Mouse (Mus musculus): ENCODE data around the gene Klkb1. TPM values are rescaled to one million over a fixed set of nuclear protein-coding genes. Genes with fewer than 3 reads are reported as not detected.

Klkb1 gene
- polyA plus RNA-seq, 1 experiment from 2014 or later = not detected

- Histone ChIP-seq H3K4me3 (replicated peaks; ENCODE audit: low read depth, low read length) (no peak overlapping the region), H3K4me1 (ENCODE audit: control insufficient read depth, insufficient read depth, low read length) (no peaks in the 10 kb centered on the region), H3K36me3 (ENCODE audit: control insufficient read depth, insufficient read depth, low read length) (no peaks in the 10 kb centered on the region), H3K4me2 (ENCODE audit: low read length) (no peak overlapping the region), H3K27ac (replicated peaks; ENCODE audit: low read depth, low read length) (no peak overlapping the region), H3K27me3 (ENCODE audit: control insufficient read depth, insufficient read depth, low read length) (no peaks in the 10 kb centered on the region), H3K9ac (replicated peaks; ENCODE audit: low read length) (no peak overlapping the region), H3K9me3 (ENCODE audit: control insufficient read depth, low read length) (peaks cover 3% of the 10 kb centered on the region; the same call in 1 of the 2 replicates)
- ATAC-seq (ENCODE audit: low FRiP score, low TSS enrichment) = no peak
- WGBS = 88% methylated on average over 3 of the region's 3 CpGs
- DNase-seq = no peak
Observed at GRCm38 (mm10) chr8:45262851-45263250, 31.8 kb downstream of the Klkb1 start.

GRCm38 (mm10) chr8:45261920-45262319, 32.7 kb downstream of the Klkb1 start, which contains the start of gene F11:
Gene F11 (minus strand): TSS chr8:45262031.
- H3K4me1 ChIP-seq (ENCODE audit: control insufficient read depth, insufficient read depth, low read length) = no peaks in the 10 kb centered on the region
- WGBS = 91% methylated on average over 10 of the region's 10 CpGs
- H3K4me2 ChIP-seq (ENCODE audit: low read length) = no peak within 1 kb of the TSS
- no peaks in the 10 kb centered on the region for H3K27me3 ChIP-seq (ENCODE audit: control insufficient read depth, insufficient read depth, low read length)
- DNase-seq (no peak), ATAC-seq (ENCODE audit: low FRiP score, low TSS enrichment) (no peak)
- peaks cover 3% of the 10 kb centered on the region; the same call in 1 of the 2 replicates for H3K9me3 ChIP-seq (ENCODE audit: control insufficient read depth, low read length)
- H3K36me3 ChIP-seq (ENCODE audit: control insufficient read depth, insufficient read depth, low read length) = no peaks in the 10 kb centered on the region
- H3K9ac ChIP-seq (replicated peaks; ENCODE audit: low read length) = no peak within 1 kb of the TSS
- no peak within 1 kb of the TSS for H3K27ac ChIP-seq (replicated peaks; ENCODE audit: low read depth, low read length)
- no peak within 1 kb of the TSS for H3K4me3 ChIP-seq (replicated peaks; ENCODE audit: low read depth, low read length)

DNA sequence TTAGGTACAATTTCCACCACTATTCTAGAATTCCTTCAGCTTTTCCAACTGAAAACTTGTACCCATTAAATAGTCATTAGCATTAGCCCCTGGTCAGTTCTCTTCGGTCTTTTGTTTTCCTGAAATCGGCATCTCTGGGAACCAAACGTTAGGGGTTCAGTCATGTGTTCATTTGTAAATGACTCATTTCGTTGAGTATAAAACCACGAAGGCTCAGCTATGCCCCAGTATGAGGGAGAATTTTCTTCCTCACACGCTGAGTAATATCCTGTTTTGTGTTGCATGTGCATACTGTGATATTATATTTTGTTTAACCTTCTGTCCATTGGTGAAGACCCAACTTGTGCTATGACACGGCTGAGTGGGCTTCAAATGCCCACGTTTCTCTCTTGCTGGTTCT, 36.2 kb downstream of the Klkb1 start:
- Histone ChIP-seq H3K27me3 (ENCODE audit: control insufficient read depth, insufficient read depth, low read length) (no peaks in the 10 kb centered on the region), H3K4me2 (ENCODE audit: low read length) (no peak overlapping the region), H3K27ac (replicated peaks; ENCODE audit: low read depth, low read length) (no peak overlapping the region), H3K9me3 (ENCODE audit: control insufficient read depth, low read length) (no peaks in the 10 kb centered on the region), H3K4me3 (replicated peaks; ENCODE audit: low read depth, low read length) (no peak overlapping the region), H3K36me3 (ENCODE audit: control insufficient read depth, insufficient read depth, low read length) (no peaks in the 10 kb centered on the region), H3K9ac (replicated peaks; ENCODE audit: low read length) (no peak overlapping the region), H3K4me1 (ENCODE audit: control insufficient read depth, insufficient read depth, low read length) (no peaks in the 10 kb centered on the region)
- no peak for DNase-seq
- WGBS = 82% methylated on average over 8 of the region's 8 CpGs
- ATAC-seq (ENCODE audit: low FRiP score, low TSS enrichment) = no peak

DNA sequence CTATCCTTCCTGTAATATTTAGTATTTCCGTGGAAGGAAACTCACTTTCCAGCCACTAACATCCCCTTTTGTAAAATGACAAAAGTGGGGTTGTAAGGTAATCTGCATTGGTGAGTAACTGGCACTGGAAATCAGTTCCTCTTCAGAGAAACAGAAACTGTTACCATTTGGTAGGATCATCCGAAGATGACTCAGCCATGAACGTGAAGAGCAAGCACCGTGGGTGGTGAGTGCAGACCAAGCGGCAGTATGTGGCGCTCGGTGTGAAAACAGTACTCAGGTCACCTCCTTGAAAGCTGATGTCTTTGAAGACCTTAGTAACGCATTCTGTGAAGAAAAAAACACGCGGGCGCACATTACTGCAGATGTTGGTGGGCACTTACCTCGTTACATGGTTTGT, 39.6 kb downstream of the Klkb1 start:
- Histone ChIP-seq H3K9ac (replicated peaks; ENCODE audit: low read length) (no peak overlapping the region), H3K4me1 (ENCODE audit: control insufficient read depth, insufficient read depth, low read length) (no peaks in the 10 kb centered on the region), H3K27me3 (ENCODE audit: control insufficient read depth, insufficient read depth, low read length) (no peaks in the 10 kb centered on the region), H3K9me3 (ENCODE audit: control insufficient read depth, low read length) (no peaks in the 10 kb centered on the region), H3K27ac (replicated peaks; ENCODE audit: low read depth, low read length) (no peak overlapping the region), H3K4me2 (ENCODE audit: low read length) (no peak overlapping the region), H3K36me3 (ENCODE audit: control insufficient read depth, insufficient read depth, low read length) (no peaks in the 10 kb centered on the region), H3K4me3 (replicated peaks; ENCODE audit: low read depth, low read length) (no peak overlapping the region)
- WGBS = 89% methylated on average over 12 of the region's 12 CpGs
- DNase-seq (no peak), ATAC-seq (ENCODE audit: low FRiP score, low TSS enrichment) (no peak)

DNA sequence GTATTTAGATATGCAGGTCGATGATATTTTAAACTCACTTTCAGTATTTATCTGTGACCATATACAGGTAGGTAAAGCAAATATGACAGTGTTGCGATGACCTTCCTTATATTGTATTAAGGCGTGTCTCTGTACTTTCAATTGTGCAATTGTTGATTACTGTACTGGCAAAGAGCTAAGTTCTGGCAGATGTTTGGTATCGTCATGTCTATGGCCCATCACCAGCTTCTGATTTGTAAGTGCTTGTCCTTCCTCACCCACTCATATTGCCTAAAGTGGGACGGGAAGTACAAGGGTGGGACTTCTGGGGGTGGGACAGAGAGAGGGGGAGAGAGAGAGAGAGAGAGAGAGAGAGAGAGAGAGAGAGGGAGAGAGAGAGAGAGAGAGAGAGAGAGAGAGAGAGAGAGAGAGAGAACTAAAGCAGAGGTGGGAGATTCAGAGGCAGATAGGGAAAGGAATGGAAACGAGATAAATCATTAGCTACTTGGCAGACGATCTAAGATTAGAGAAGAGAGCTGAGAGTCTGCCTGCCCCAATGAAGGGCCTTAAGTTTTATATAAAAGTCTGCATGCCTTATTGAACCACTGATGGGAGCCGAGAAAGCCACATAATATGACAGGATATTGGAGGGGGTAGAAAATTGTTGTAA, 40.3 kb downstream of the Klkb1 start:
- ATAC-seq (ENCODE audit: low FRiP score, low TSS enrichment) = no peak
- Histone ChIP-seq H3K27me3 (ENCODE audit: control insufficient read depth, insufficient read depth, low read length) (no peaks in the 10 kb centered on the region), H3K27ac (replicated peaks; ENCODE audit: low read depth, low read length) (no peak overlapping the region), H3K9me3 (ENCODE audit: control insufficient read depth, low read length) (no peaks in the 10 kb centered on the region), H3K36me3 (ENCODE audit: control insufficient read depth, insufficient read depth, low read length) (no peaks in the 10 kb centered on the region), H3K9ac (replicated peaks; ENCODE audit: low read length) (no peak overlapping the region), H3K4me1 (ENCODE audit: control insufficient read depth, insufficient read depth, low read length) (no peaks in the 10 kb centered on the region), H3K4me2 (ENCODE audit: low read length) (no peak overlapping the region), H3K4me3 (replicated peaks; ENCODE audit: low read depth, low read length) (no peak overlapping the region)
- 89% methylated on average over 8 of the region's 8 CpGs for WGBS
- DNase-seq = no peak

DNA sequence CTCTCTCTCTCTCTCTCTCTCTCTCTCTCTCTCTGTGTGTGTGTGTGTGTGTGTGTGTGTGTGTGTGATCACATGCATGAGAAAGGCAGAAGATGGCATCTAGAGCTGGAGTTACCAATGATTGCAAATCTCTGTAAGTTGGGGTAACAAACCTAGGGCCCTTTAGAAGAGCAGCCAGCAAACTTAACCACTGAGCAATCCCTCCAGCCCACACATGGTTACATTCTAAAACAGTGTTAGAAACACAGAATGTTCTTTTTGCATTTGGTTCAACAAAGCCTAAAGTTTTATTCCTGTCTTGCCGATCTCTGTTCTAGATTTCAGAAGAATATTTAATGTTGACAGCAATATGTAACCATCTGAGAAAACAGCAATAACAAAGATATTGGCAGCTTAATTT, 41.1 kb downstream of the Klkb1 start:
- Histone ChIP-seq H3K4me2 (ENCODE audit: low read length) (no peak overlapping the region), H3K4me1 (ENCODE audit: control insufficient read depth, insufficient read depth, low read length) (no peaks in the 10 kb centered on the region), H3K36me3 (ENCODE audit: control insufficient read depth, insufficient read depth, low read length) (no peaks in the 10 kb centered on the region), H3K4me3 (replicated peaks; ENCODE audit: low read depth, low read length) (no peak overlapping the region), H3K27ac (replicated peaks; ENCODE audit: low read depth, low read length) (no peak overlapping the region), H3K9me3 (ENCODE audit: control insufficient read depth, low read length) (no peaks in the 10 kb centered on the region), H3K9ac (replicated peaks; ENCODE audit: low read length) (no peak overlapping the region), H3K27me3 (ENCODE audit: control insufficient read depth, insufficient read depth, low read length) (no peaks in the 10 kb centered on the region)
- ATAC-seq (ENCODE audit: low FRiP score, low TSS enrichment) (no peak), DNase-seq (no peak)
- WGBS = 96% methylated on average over 1 of the region's 1 CpGs

DNA sequence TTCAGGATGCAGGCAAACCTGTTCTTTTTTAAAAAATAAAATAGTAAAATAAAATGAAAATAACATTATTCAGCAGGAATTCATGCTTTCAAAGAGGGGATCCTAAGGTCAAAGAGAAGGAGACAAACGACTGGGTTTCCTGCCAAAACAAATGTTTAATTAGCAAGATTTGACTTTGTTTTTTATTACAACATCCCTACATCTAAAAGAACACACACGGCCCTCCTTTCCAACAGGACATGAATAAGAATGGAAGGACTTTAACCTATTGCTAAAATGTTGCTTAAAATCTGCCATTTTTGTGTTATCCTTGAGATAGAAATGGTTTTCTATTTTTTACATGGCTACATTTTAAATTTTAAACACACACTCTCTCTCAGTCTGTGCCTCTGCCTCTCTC, 41.5 kb downstream of the Klkb1 start:
- Histone ChIP-seq H3K36me3 (ENCODE audit: control insufficient read depth, insufficient read depth, low read length) (no peaks in the 10 kb centered on the region), H3K4me1 (ENCODE audit: control insufficient read depth, insufficient read depth, low read length) (no peaks in the 10 kb centered on the region), H3K9ac (replicated peaks; ENCODE audit: low read length) (no peak overlapping the region), H3K27ac (replicated peaks; ENCODE audit: low read depth, low read length) (no peak overlapping the region), H3K27me3 (ENCODE audit: control insufficient read depth, insufficient read depth, low read length) (no peaks in the 10 kb centered on the region), H3K4me2 (ENCODE audit: low read length) (no peak overlapping the region), H3K4me3 (replicated peaks; ENCODE audit: low read depth, low read length) (no peak overlapping the region), H3K9me3 (ENCODE audit: control insufficient read depth, low read length) (no peaks in the 10 kb centered on the region)
- 68% methylated on average over 2 of the region's 2 CpGs for WGBS
- ATAC-seq (ENCODE audit: low FRiP score, low TSS enrichment) (no peak), DNase-seq (no peak)

DNA sequence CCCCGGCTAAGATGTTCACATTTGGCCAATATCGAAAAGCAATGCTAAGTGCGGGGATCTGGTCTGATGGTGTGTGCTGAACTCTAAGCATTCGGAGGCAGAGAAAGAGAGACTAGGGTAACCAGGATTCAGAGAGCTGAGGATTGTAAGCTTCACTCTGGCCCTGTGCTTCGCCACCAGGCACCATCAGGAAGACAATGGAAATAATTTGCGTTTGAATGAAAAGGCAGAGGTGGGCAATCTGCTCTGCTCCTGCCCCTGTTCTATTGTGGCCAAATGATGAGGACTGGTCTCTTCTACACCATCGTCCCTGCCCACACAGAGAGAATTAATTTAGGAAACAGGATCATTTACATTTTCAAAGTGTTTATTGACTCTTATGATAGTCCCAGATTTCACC, 48.4 kb downstream of the Klkb1 start:
- H3K4me2 ChIP-seq (ENCODE audit: low read length) = no peak overlapping the region
- WGBS = 28% methylated on average over 7 of the region's 7 CpGs
- no peak for ATAC-seq (ENCODE audit: low FRiP score, low TSS enrichment)

DNA sequence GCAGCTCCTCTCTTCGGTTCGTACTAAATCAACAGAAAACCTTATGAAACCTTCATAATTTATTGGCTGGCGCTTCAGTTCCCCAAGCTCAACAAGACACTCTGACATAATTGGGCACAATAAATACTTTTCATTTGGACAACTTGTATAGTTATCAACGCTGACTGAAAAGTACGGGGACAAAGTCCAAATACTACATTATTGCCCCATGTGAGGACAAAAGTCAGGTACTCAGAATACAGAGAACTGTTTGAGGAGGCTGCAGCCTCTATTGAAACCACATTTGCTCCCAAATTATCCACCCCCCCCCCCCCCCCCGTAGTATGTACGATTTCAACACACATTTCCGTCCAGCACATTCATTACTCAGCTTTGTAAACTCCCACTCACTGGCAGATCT, 55.3 kb downstream of the Klkb1 start:
- no peak for DNase-seq
- WGBS = 91% methylated on average over 8 of the region's 8 CpGs
- no peak for ATAC-seq (ENCODE audit: low FRiP score, low TSS enrichment)
- Histone ChIP-seq H3K27ac (replicated peaks; ENCODE audit: low read depth, low read length) (no peak overlapping the region), H3K36me3 (ENCODE audit: control insufficient read depth, insufficient read depth, low read length) (no peaks in the 10 kb centered on the region), H3K4me3 (replicated peaks; ENCODE audit: low read depth, low read length) (no peak overlapping the region), H3K4me2 (ENCODE audit: low read length) (no peak overlapping the region), H3K9me3 (ENCODE audit: control insufficient read depth, low read length) (no peaks in the 10 kb centered on the region), H3K4me1 (ENCODE audit: control insufficient read depth, insufficient read depth, low read length) (no peaks in the 10 kb centered on the region), H3K9ac (replicated peaks; ENCODE audit: low read length) (no peak overlapping the region), H3K27me3 (ENCODE audit: control insufficient read depth, insufficient read depth, low read length) (no peaks in the 10 kb centered on the region)

More for the DNA sequence above, 48.4 kb downstream of the Klkb1 start:
- H3K27ac ChIP-seq (replicated peaks; ENCODE audit: low read depth, low read length) = no peak overlapping the region
- H3K9me3 ChIP-seq (ENCODE audit: control insufficient read depth, low read length) = no peaks in the 10 kb centered on the region
- no peaks in the 10 kb centered on the region for H3K36me3 ChIP-seq (ENCODE audit: control insufficient read depth, insufficient read depth, low read length)
- no peak overlapping the region for H3K9ac ChIP-seq (replicated peaks; ENCODE audit: low read length)
- H3K27me3 ChIP-seq (ENCODE audit: control insufficient read depth, insufficient read depth, low read length) = no peaks in the 10 kb centered on the region
- no peaks in the 10 kb centered on the region for H3K4me1 ChIP-seq (ENCODE audit: control insufficient read depth, insufficient read depth, low read length)
- H3K4me3 ChIP-seq (replicated peaks; ENCODE audit: low read depth, low read length) = no peak overlapping the region
- no peak for DNase-seq

Data from midbrain, embryonic 14.5 days (tissue).